Mouse (Mus musculus): ENCODE results near the gene Rsl24d1.
A peak's percentile ranks its signal among the peaks of the same experiment; 100 is the strongest.
"Not testable (repeated sequence)": the region's sequence is repeated elsewhere in the genome, so short reads cannot be mapped to it uniquely, and the experiment has no call there.

The Rsl24d1 gene

GRCm38 (mm10) chr9:73112919-73113906 is at the start of gene Rsl24d1:
TSS of gene Rsl24d1 (plus strand) at chr9:73113426.
- peak; percentile 86 to 88 for DNase-seq (ENCODE audit: low spot score in 2 of 2)

- no peak for DNase-seq (ENCODE audit: low spot score in 2 of 2)
Measured at GRCm38 (mm10) chr9:73063621-73064290, 49.5 kb upstream of the Rsl24d1 start.

- DNase-seq (ENCODE audit: low spot score in 2 of 2), result no peak
Measured at GRCm38 (mm10) chr9:73067086-73067485, 46.1 kb upstream of the Rsl24d1 start.

GRCm38 (mm10) chr9:73068230-73068679 is 45.0 kb upstream of the Rsl24d1 start:
- DNase-seq (ENCODE audit: low spot score in 2 of 2), result no peak

GRCm38 (mm10) chr9:73068688-73069087 is 44.5 kb upstream of the Rsl24d1 start:
- no peak for DNase-seq (ENCODE audit: low spot score in 2 of 2)

- DNase-seq (ENCODE audit: low spot score in 2 of 2), result peak; percentile 25 to 67
Measured at GRCm38 (mm10) chr9:73070971-73071659, 42.1 kb upstream of the Rsl24d1 start.

GRCm38 (mm10) chr9:73072426-73072825 is 40.8 kb upstream of the Rsl24d1 start:
- no peak for DNase-seq (ENCODE audit: low spot score in 2 of 2)

GRCm38 (mm10) chr9:73073169-73073568 is 40.1 kb upstream of the Rsl24d1 start:
- DNase-seq (ENCODE audit: low spot score in 2 of 2), result no peak

- DNase-seq (ENCODE audit: low spot score in 2 of 2), result not testable (repeated sequence)
Measured at GRCm38 (mm10) chr9:73079349-73079748, 33.9 kb upstream of the Rsl24d1 start.

GRCm38 (mm10) chr9:73079801-73080325 is 33.4 kb upstream of the Rsl24d1 start:
- DNase-seq (ENCODE audit: low spot score in 2 of 2), result no peak

GRCm38 (mm10) chr9:73082291-73083000 is 30.8 kb upstream of the Rsl24d1 start:
- DNase-seq (ENCODE audit: low spot score in 2 of 2), result no peak

GRCm38 (mm10) chr9:73083956-73084355 is 29.3 kb upstream of the Rsl24d1 start:
- no peak for DNase-seq (ENCODE audit: low spot score in 2 of 2)

GRCm38 (mm10) chr9:73085845-73086244 is 27.4 kb upstream of the Rsl24d1 start:
- no peak for DNase-seq (ENCODE audit: low spot score in 2 of 2)

- DNase-seq (ENCODE audit: low spot score in 2 of 2), result no peak
Measured at GRCm38 (mm10) chr9:73087121-73087520, 26.1 kb upstream of the Rsl24d1 start.

- no peak for DNase-seq (ENCODE audit: low spot score in 2 of 2)
Measured at GRCm38 (mm10) chr9:73087581-73087980, 25.6 kb upstream of the Rsl24d1 start.

- no peak for DNase-seq (ENCODE audit: low spot score in 2 of 2)
Measured at GRCm38 (mm10) chr9:73089222-73089920, 23.9 kb upstream of the Rsl24d1 start.

- DNase-seq (ENCODE audit: low spot score in 2 of 2), result no peak
Measured at GRCm38 (mm10) chr9:73090121-73090520, 23.1 kb upstream of the Rsl24d1 start.

- DNase-seq (ENCODE audit: low spot score in 2 of 2), result peak in 1 of 2 experiments; percentile 40
Measured at GRCm38 (mm10) chr9:73091747-73092146, 21.5 kb upstream of the Rsl24d1 start.

GRCm38 (mm10) chr9:73094580-73094979 is 18.6 kb upstream of the Rsl24d1 start:
- DNase-seq (ENCODE audit: low spot score in 2 of 2), result no peak

- no peak for DNase-seq (ENCODE audit: low spot score in 2 of 2)
Measured at GRCm38 (mm10) chr9:73097898-73098297, 15.3 kb upstream of the Rsl24d1 start.

Data from heart, adult 9 months (tissue).